Mouse (Mus musculus) megakaryocyte-erythroid progenitor cell, adult 5-6 weeks (primary cell): ENCODE data around the gene Ints2. TPM values are rescaled to one million over a fixed set of nuclear protein-coding genes. Genes with fewer than 3 reads are reported as not detected.
"Not testable (repeated sequence)": the region's sequence is repeated elsewhere in the genome, so short reads cannot be mapped to it uniquely, and the experiment has no call there.

Source experiments
- ATAC-seq: replicated peaks from 2 replicates; pipeline ENCODE4 v1.8.0; 2016; ENCODE audit warnings: mild to moderate bottlenecking, inconsistent platforms; ENCODE audit not compliant: severe bottlenecking, poor library complexity, low FRiP score, low TSS enrichment
- total RNA-seq, 2 experiments: library from RNA; stranded (forward) in 1 of 2; stranded (reverse) in 1 of 2; fragments of 200-1000, 215-1000 nt in 1 of 2; fragments of >200 nt in 1 of 2; fragmentation: Nextera tagmentation in 1 of 2; gene quantifications; 2 replicates each; pipeline ENCODE4 v1.2.3; 2014 to 2017

Gene Ints2
- 38.2 and 39.5 TPM in 2 replicates for total RNA-seq (2014; fragmentation: Nextera tagmentation)
- total RNA-seq (2017), result 46.8 and 50.5 TPM in 2 replicates

- peak; percentile 90 for ATAC-seq
Measured at GRCm38 (mm10) chr11:86257460-86258076, at the start of gene Ints2. Ints2 (minus strand) TSS chr11:86257575.

DNA sequence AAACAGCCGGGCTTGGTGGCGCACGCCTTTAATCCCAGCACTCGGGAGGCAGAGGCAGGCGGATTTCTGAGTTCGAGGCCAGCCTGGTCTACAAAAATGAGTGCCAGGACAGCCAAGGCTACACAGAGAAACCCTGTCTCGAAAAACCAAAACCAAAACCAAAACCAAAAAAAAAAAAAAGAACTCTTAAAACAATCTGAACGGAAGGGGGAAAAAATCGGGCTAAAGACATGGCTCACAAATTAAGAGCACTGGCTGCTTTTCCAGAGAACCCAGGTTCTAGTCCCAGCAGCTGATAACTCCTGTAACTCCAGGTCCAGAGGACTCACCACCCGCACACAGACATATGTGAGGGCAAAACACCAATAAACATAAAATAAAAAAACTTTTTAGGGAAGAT lies 34.8 kb upstream of the Ints2 start:
- ATAC-seq, result not testable (repeated sequence)

- ATAC-seq, result no peak
Measured at GRCm38 (mm10) chr11:86291714-86292113, 34.3 kb upstream of the Ints2 start.

DNA sequence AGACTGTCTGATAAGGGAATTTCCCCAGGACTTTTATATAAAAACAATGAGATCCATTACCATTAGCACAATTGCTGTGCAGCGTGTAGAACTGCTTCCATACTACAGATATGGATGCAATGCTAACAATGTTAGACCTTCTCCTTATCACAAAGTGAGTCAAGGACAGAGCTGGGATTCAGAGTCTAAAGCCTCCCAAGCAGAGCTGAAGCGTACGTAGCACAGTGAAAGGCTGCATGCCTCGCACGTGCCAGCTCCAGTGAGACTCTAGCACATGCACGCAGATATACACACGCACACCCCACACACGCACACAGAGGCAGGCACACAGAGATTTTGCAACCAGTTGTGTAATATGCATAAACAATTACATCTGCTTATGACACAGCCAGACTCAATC lies 28.4 kb upstream of the Ints2 start:
- ATAC-seq, result no peak

GRCm38 (mm10) chr11:86278442-86279102 lies 21.2 kb upstream of the Ints2 start:
- no peak for ATAC-seq

DNA sequence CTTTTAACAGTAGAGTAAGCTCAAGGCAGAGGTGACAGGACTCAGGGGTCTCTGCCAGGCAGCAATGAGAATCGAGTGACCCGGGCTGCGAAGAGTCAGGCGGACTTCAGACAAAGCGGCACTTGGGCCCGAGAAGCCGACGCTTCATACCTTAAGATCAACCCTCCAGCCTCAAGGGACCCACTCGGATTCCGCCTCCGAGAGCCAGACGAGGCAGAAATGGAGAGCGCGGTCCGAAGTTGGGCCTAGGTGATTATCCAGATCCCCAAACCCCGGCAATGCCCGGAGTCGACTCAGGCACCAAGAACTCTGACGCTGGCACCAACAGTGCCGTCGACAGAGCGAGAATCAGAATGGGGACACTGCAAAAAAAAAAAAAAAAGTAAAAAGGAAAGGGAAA lies 321 bp downstream of the Ints2 start:
- ATAC-seq, result peak; percentile 64

- no peak for ATAC-seq
Measured at GRCm38 (mm10) chr11:86253342-86253741, 4.0 kb downstream of the Ints2 start.

GRCm38 (mm10) chr11:86232446-86232845 lies 24.9 kb downstream of the Ints2 start:
- ATAC-seq, result no peak

DNA sequence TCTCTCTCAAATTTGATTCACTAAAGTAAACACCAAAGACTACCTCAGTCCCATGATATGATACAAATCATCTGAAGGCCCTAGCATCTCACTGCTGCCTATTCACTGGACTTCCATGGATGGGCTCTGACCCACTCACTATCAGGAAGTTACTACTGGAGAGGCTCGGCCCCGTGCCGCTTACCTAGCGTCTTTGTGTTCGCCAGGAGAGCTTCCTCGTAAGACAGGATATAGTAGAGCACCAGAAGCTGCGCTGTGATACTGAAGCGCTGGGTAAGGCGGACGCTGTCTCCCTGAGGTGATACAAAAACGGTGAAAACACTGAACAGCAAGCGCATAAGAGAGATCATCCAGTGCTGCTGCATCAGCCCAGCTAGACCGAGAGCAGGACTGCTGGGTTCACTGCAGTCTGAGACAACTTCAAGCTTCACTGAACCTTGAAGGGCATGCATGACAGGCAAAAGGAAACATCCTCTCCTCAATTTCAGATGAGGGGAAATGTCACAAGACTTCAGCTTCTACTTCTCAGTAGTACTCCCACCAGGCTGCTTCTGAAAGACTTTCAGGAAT lies 25.5 kb downstream of the Ints2 start:
- no peak for ATAC-seq

DNA sequence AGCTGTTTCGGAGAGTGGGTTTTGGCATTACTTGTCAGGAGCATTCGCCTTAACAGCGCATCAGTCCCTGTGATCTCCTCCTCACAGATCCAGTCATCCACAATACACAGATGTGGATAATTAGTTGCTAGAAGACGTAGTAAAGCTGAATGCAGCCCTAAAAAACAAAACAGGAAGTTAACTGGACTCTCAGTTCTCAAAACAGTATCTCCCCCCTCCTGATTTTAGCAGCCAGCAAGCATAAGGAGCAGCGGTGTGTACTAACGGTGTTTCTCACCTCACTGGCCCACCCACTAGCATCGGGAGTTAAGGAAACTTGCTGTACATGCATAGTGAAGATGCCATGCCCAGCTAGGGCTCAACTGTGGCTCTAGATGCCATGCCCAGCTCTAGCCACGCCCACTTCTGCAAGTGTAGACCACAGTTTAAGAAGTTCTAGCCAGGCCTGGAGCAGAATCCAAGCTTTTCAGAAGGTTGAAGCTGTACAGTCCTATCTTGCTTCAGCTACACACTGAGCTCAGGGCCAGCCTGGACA lies 30.7 kb downstream of the Ints2 start:
- ATAC-seq, result no peak

DNA sequence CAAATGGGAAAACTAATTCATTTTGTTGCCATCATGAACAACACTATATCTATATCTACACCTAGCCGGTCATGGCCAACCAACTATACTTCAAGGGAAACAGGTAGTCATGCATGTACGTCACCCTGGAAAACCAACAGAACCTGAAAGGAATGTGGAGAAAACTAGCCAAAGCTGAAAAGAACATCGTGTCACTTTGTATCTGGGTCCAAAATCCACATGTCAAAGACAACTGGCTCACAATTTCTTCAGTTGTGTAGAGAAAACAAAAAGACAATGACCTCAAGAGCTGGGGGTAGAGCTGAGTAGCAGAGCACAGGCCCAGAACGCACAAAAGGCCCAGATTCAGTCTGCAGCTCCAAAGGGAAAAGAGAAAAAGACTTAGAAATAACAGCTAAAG lies 31.6 kb downstream of the Ints2 start:
- ATAC-seq, result no peak

- no peak for ATAC-seq
Measured at GRCm38 (mm10) chr11:86211803-86212202, 45.6 kb downstream of the Ints2 start.

GRCm38 (mm10) chr11:86209123-86209522 lies 48.3 kb downstream of the Ints2 start:
- ATAC-seq, result no peak

DNA sequence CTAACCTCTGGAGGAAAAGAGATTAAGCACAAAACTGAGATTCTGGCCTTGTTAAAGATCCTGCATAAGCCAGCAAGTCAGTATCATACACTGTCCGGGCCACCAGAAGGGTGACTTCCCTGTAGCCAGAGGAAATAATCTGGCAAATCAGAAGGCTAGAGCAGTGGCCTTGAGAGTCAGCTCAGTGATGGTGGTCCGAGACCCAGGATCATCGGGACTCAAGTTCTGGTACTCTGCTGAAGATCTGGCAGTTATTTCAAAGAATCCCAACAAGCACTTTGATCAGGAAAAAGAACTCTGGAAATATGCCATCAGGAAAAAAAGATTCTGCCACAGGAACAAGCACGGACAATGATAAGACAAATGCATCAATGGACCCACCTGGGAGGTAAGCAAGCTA lies 51.5 kb downstream of the Ints2 start:
- ATAC-seq, result no peak

GRCm38 (mm10) chr11:86205031-86205430 lies 52.3 kb downstream of the Ints2 start:
- no peak for ATAC-seq

DNA sequence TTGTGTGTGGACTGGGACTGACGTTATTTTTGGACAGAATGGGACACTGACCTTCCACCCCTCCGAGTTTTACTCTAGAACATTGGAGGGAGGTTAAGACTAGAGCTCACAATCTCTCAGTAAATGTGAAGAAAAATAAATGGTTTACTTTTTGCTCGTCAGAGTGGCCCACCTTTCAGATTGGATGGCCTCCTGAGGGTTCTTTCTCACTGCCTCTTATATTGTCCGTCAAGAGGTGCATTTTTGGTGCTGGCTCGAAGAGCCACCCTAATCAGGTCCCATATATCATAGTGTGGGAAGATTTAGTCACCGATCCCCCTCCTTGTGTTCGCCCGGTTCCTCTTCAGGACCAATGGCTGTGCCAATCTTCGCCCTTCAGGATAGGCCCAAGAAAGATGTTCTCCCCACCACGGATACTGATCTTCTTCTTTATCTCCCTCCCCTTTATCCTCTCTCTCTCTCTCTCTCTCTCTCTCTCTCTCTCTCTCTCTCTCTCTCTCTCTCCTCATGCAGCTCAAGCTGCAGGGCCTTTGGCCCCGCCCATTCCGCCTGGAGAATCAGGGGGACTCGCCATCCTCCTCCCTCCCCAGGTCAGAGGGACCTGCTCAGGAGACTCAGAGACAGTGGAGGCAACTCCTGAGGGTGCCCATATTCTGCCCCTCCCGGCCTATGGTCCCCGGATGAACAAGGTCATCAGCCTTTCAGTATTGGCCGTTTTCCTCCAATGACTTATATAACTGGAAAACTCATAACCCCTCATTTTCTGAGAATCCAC lies 55.3 kb downstream of the Ints2 start:
- ATAC-seq, result no peak

GRCm38 (mm10) chr11:86201037-86201786 lies 56.2 kb downstream of the Ints2 start, which contains the start of gene Brip1:
Brip1 (minus strand) TSS chr11:86201193.
- ATAC-seq, result peak; percentile 99

DNA sequence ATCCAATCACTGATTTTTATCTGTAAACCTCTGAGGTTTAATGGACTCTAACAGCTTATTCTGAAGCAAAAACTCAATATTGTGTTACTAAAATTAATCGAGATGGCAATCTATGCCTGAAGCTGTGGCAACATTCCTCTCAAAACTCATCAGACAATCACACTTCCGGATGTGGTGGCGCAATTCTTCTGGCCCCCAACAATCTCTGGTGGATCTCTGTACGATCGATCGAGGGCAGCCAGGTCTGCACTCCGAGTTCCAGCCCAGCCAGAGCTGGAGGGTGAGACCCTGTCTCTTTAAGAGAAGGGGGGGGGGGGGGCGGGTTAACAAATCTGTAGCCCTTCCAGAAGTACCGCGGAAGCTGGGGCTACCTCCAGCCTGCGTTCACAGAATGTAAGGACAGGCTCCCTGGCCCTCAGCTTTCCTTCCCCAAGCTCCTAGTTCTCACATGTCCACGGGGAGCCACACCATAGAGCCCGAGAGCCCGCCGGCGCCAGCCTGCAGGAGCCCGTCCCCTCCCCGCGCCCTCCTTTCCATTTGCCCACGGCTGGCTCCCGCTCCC lies 56.8 kb downstream of the Ints2 start:
- ATAC-seq, result 0 out of 2 replicates have a peak, but pooled peaks have one; percentile 5

- ATAC-seq, result no peak
Measured at GRCm38 (mm10) chr11:86199733-86200132, 57.6 kb downstream of the Ints2 start.
